In the genomic region with DNA sequence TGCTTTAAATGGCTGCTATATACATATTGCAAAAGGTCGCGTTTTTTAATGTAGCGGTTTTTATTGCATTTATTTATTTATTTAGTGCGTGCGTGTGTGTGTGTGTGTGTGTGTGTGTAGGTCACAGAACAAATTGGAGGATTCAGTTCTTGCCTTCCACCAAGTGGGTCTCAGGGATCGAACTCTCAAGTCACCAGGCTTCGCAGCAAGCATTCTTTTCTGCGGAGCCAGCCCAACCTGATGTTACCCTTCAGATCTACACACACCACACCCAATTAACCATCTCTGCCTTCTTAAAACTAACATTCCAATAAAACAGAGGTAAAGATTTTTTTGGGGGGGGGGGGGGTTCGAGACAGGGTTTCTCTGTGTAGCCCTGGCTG, we compare ENCODE assay signal across 8 mouse cellular contexts. TPM values are rescaled to one million over a fixed set of nuclear protein-coding genes. Genes with fewer than 3 reads are reported as not detected.
DNase-seq lines count a peak whose midpoint lies in the region; ATAC-seq and TF ChIP-seq lines count a peak whose summit lies in the region.

No protein-coding gene starts in this region.

- peak overlapping the region in 1 of 2 experiments; percentile 67; a peak in 2 of 4 replicates for H3K27ac ChIP-seq in heart, embryonic 14.5 days (replicated peaks in 1 of 2; ENCODE audit: control insufficient read depth in 1 of 2, insufficient read depth in 1 of 2, low read depth in 2 of 2, low read length in 2 of 2)
- no peak overlapping the region for H3K27ac ChIP-seq in ES-E14 (ENCODE audit: insufficient read depth, low read depth, low read length, poor library complexity, severe bottlenecking)
- H3K27ac ChIP-seq in forebrain, postnatal 0 days (ENCODE audit: low read depth, low read length), result no peak overlapping the region
- peak overlapping the region; percentile 39; the same call in 1 of the 2 replicates for H3K27ac ChIP-seq in liver, postnatal 0 days (ENCODE audit: low read depth)

- peak overlapping the region; percentile 96 to 99 for H3K4me3 ChIP-seq in heart, embryonic 14.5 days (ENCODE audit: control insufficient read depth in 1 of 2, insufficient read depth in 1 of 2, low read depth in 1 of 2, low read length in 2 of 2)
- peak overlapping the region; percentile 78 to 88; a peak in 3 of 4 replicates for H3K4me3 ChIP-seq in ES-E14 (ENCODE audit: insufficient read depth in 1 of 2, low read depth in 1 of 2, low read length in 2 of 2, poor library complexity in 1 of 2, severe bottlenecking in 1 of 2)
- H3K4me3 ChIP-seq in forebrain, postnatal 0 days (ENCODE audit: low read depth, low read length), result peak overlapping the region; percentile 93
- H3K4me3 ChIP-seq in liver, postnatal 0 days (ENCODE audit: low read depth, low read length), result peak overlapping the region; percentile 95

- peaks cover 15% of the 10 kb centered on the region for H3K36me3 ChIP-seq in heart, embryonic 14.5 days (ENCODE audit: control insufficient read depth, insufficient read depth, low read length)
- no peaks in the 10 kb centered on the region for H3K36me3 ChIP-seq in ES-E14 (ENCODE audit: control insufficient read depth, insufficient read depth, low read length, poor library complexity, severe bottlenecking)
- no peaks in the 10 kb centered on the region for H3K36me3 ChIP-seq in forebrain, postnatal 0 days (ENCODE audit: insufficient read depth)
- no peaks in the 10 kb centered on the region for H3K36me3 ChIP-seq in liver, postnatal 0 days (replicated peaks; ENCODE audit: insufficient read depth, low read length)

- WGBS in heart, embryonic 14.5 days, result 22% methylated on average over 9 of the region's 9 CpGs
- WGBS in forebrain, postnatal 0 days, result 27% methylated on average over 9 of the region's 9 CpGs
- WGBS in liver, postnatal 0 days (ENCODE audit: insufficient replicate concordance), result 19% methylated on average over 9 of the region's 9 CpGs

- peak overlapping the region; percentile 95 for H3K9ac ChIP-seq in heart, embryonic 14.5 days (ENCODE audit: low read length)
- no peak overlapping the region for H3K9ac ChIP-seq in ES-E14 (ENCODE audit: insufficient read depth, low read depth, low read length, poor library complexity, severe bottlenecking)
- peak overlapping the region; percentile 82 for H3K9ac ChIP-seq in forebrain, postnatal 0 days
- no peak overlapping the region for H3K9ac ChIP-seq in liver, postnatal 0 days (replicated peaks)

- H3K4me1 ChIP-seq in heart, embryonic 14.5 days (ENCODE audit: control insufficient read depth in 2 of 2, insufficient read depth in 2 of 2, low read length in 2 of 2), result peaks cover 12 to 21% of the 10 kb centered on the region in 2 experiments
- peaks cover 0 to 3% of the 10 kb centered on the region in 2 experiments; a peak in 1 of 4 replicates for H3K4me1 ChIP-seq in ES-E14 (ENCODE audit: control insufficient read depth in 2 of 2, insufficient read depth in 2 of 2, low read length in 2 of 2, poor library complexity in 1 of 2)
- peaks cover 4% of the 10 kb centered on the region; the same call in 1 of the 2 replicates for H3K4me1 ChIP-seq in forebrain, postnatal 0 days (ENCODE audit: insufficient read depth)
- H3K4me1 ChIP-seq in liver, postnatal 0 days (ENCODE audit: insufficient read depth), result peaks cover 7% of the 10 kb centered on the region

- H3K27me3 ChIP-seq in heart, embryonic 14.5 days (ENCODE audit: control insufficient read depth, insufficient read depth, low read length), result peaks cover 3% of the 10 kb centered on the region; the same call in 1 of the 2 replicates
- H3K27me3 ChIP-seq in forebrain, postnatal 0 days (ENCODE audit: insufficient read depth, low read length), result no peaks in the 10 kb centered on the region
- H3K27me3 ChIP-seq in liver, postnatal 0 days (ENCODE audit: insufficient read depth, low read length), result peaks cover under 1% of the 10 kb centered on the region; the same call in 1 of the 2 replicates

- DNase-seq in heart, postnatal 36 days, result no peak
- no peak for DNase-seq in ES-E14 (ENCODE audit: low read depth, low spot score)
- DNase-seq in forebrain, postnatal 0 days, result no peak
- no peak for DNase-seq in liver, postnatal 0 days
- DNase-seq in cerebellum, postnatal 10 days, result no peak
- DNase-seq in natural killer cell, adult 2 months (ENCODE audit: low spot score in 2 of 2), result no peak

- no peak for TF ChIP-seq CTCF in forebrain, postnatal 0 days (IDR thresholded peaks at IDR 0.05; ENCODE audit: low read depth)
- no peak for TF ChIP-seq CTCF in liver, postnatal 0 days (IDR thresholded peaks at IDR 0.05; ENCODE audit: low read depth)

- no peak for TF ChIP-seq EP300 in liver, postnatal 0 days (IDR thresholded peaks at IDR 0.05; ENCODE audit: low read depth)

- in situ Hi-C loops in ES-E14 (cut with MboI; ENCODE audit: low sequenced_read_pairs in 2 of 2, unreplicated experiment in 2 of 2), result loop anchor here in 1 of 2 experiments (25.0 kb wide), 1 partner anchor 1507 kb away; a partner anchor contains a TSS

- no peaks in the 10 kb centered on the region for H3K9me3 ChIP-seq in heart, embryonic 14.5 days (ENCODE audit: control insufficient read depth, low read length)
- no peaks in the 10 kb centered on the region for H3K9me3 ChIP-seq in ES-E14 (ENCODE audit: control insufficient read depth, insufficient read depth, low read depth, low read length)
- H3K9me3 ChIP-seq in forebrain, postnatal 0 days (ENCODE audit: low read length), result no peaks in the 10 kb centered on the region
- H3K9me3 ChIP-seq in liver, postnatal 0 days (ENCODE audit: low read length), result no peaks in the 10 kb centered on the region

- ATAC-seq in heart, embryonic 14.5 days (ENCODE audit: insufficient number of reproducible peaks, insufficient read depth, low FRiP score, low read depth), result no peak
- ATAC-seq in forebrain, postnatal 0 days, result peak; percentile 35; the same call in 1 of the 2 replicates
- no peak for ATAC-seq in liver, postnatal 0 days
- ATAC-seq in frontal cortex, adult (ENCODE audit: low TSS enrichment), result no peak

- peak overlapping the region; percentile 81 for H3K4me2 ChIP-seq in heart, embryonic 14.5 days (ENCODE audit: low read length)
- H3K4me2 ChIP-seq in forebrain, postnatal 0 days (ENCODE audit: low read depth), result peak overlapping the region; percentile 82
- H3K4me2 ChIP-seq in liver, postnatal 0 days (ENCODE audit: low read depth, low read length), result peak overlapping the region; percentile 93

- intact Hi-C loops in heart, postnatal 36 days (cut with DNase I), result no loop called here

TF ChIP-seq in ES-E14, 5 proteins besides CTCF, POLR2A, EP300 and RAD21:
- TF ChIP-seq MAFK (IDR thresholded peaks at IDR 0.05; ENCODE audit: insufficient read depth, low read depth, low read length) (no peak), ZNF384 (IDR thresholded peaks at IDR 0.05; ENCODE audit: low read depth, low read length) (no peak), HCFC1 (IDR thresholded peaks at IDR 0.05; ENCODE audit: borderline replicate concordance, insufficient read depth, low read length) (no peak), ZC3H11A (IDR thresholded peaks at IDR 0.05; ENCODE audit: borderline replicate concordance, low read depth, low read length) (no peak), CHD2 (IDR thresholded peaks at IDR 0.05; ENCODE audit: low read depth, low read length) (no peak)

RNA-seq across cellular contexts. Expression of a gene that starts 0.3 kb away (rescaled TPM):
- polyA plus RNA-seq in heart, embryonic 14.5 days (2014; fragmentation: Nextera tagmentation; extraction: Ambion mirVana), result 20.5 and 23.7 TPM in 2 replicates
- total RNA-seq in heart, postnatal 36 days (2021), result 10 to 100 TPM; 39.0 to 42.7 TPM
- 44.9 and 46.2 TPM in 2 replicates for total RNA-seq in ES-E14 (2012; rRNA removed)
- total RNA-seq in forebrain, postnatal 0 days (2014; rRNA removed), result 42.8 and 51.0 TPM in 2 replicates
- polyA plus RNA-seq in forebrain, postnatal 0 days (2015; fragmentation: Nextera tagmentation; extraction: Ambion mirVana), result 15.2 and 16.4 TPM in 2 replicates
- 6.3 and 7.1 TPM in 2 replicates for polyA plus RNA-seq in liver, postnatal 0 days (2015; fragmentation: Nextera tagmentation; extraction: Ambion mirVana)

RNA-seq across cellular contexts. Expression of a gene that starts 8.9 kb away (rescaled TPM):
- 0.04 and 0.09 TPM in 2 replicates for polyA plus RNA-seq in heart, embryonic 14.5 days (2014; fragmentation: Nextera tagmentation; extraction: Ambion mirVana)
- under 1 TPM; 0.44 to 0.62 TPM for total RNA-seq in heart, postnatal 36 days (2021)
- total RNA-seq in ES-E14 (2012; rRNA removed), result 0.36 and 0.63 TPM in 2 replicates
- total RNA-seq in forebrain, postnatal 0 days (2014; rRNA removed), result 17.3 and 26.3 TPM in 2 replicates
- polyA plus RNA-seq in forebrain, postnatal 0 days (2015; fragmentation: Nextera tagmentation; extraction: Ambion mirVana), result 4.7 and 8.4 TPM in 2 replicates
- not detected in 2 replicates for polyA plus RNA-seq in liver, postnatal 0 days (2015; fragmentation: Nextera tagmentation; extraction: Ambion mirVana)

Comparison
In these comparisons a context has a peak if more than half of its experiments do, and no peak if none do; other contexts are left out.
1. H3K9ac ChIP-seq: peak in heart, embryonic 14.5 days (single experiment) and forebrain, postnatal 0 days (single experiment); none in ES-E14 (single experiment) and liver, postnatal 0 days (single experiment).
2. RNA of a gene that starts 8.9 kb away (total RNA-seq): 17.3 to 26.3 TPM in forebrain, postnatal 0 days; 0.44 to 0.62 TPM in heart, postnatal 36 days and 0.36 to 0.63 TPM in ES-E14; every median in the first group is over 10 times any median in the second.
3. Peak in every context shown above with its lines, with median percentiles within 50 percentile points of each other: H3K4me2 ChIP-seq and H3K4me3 ChIP-seq.